Mouse (Mus musculus): ENCODE results near the gene Irf1.

GRCm38 (mm10) chr11:53773641-53774360, 4.0 kb downstream of the Irf1 start:
- TF ChIP-seq CTCF (conservative IDR thresholded peaks at IDR 0.05; ENCODE audit: low read length) = no peak
- no peak for TF ChIP-seq NANOG (IDR thresholded peaks at IDR 0.05; ENCODE audit: borderline replicate concordance, low read length)

Data from E14TG2a.4 (cell line).